Mouse (Mus musculus) MEL (cell line): ENCODE results near the gene Jmjd8. TPM values are rescaled to one million over a fixed set of nuclear protein-coding genes. Genes with fewer than 3 reads are reported as not detected.
A peak's percentile ranks its signal among the peaks of the same experiment; 100 is the strongest.

Experiments used
- DNase-seq: peaks from one replicate; pipeline ENCODE4 v3.0.0; 2011; ENCODE audit warnings: low read depth, low spot score
- H3K27ac ChIP-seq: 2 replicates; pipeline ENCODE4 v1.5.1; 2012; ENCODE audit warnings: low read depth, mild to moderate bottlenecking, control low read depth, low read length, moderate library complexity; ENCODE audit not compliant: control insufficient read depth
- H3K27me3 ChIP-seq, 2 experiments: fragments of 150-350 bp in 1 of 2; sonication (generic) in 1 of 2; 2 replicates each; pipeline ENCODE4 v1.6.1; 2012; ENCODE audit warnings: low read length in 2 of 2, mild to moderate bottlenecking in 2 of 2, improper control_type of control experiment in 1 of 2, moderate library complexity in 1 of 2; ENCODE audit not compliant: insufficient read depth in 2 of 2, control insufficient read depth in 1 of 2
- H3K36me3 ChIP-seq, 2 experiments: 2 replicates each; pipeline ENCODE4 v1.6.1; 2012 to 2014; ENCODE audit warnings: low read length in 2 of 2, improper control_type of control experiment in 1 of 2, inconsistent platforms in 1 of 2, mild to moderate bottlenecking in 1 of 2; ENCODE audit not compliant: insufficient read depth in 2 of 2, control insufficient read depth in 1 of 2
- H3K4me1 ChIP-seq, 2 experiments: fragments of 150-350 bp in 1 of 2; sonication (generic) in 1 of 2; 2 replicates each; pipeline ENCODE4 v1.6.1; 2012; ENCODE audit warnings: low read length in 2 of 2, improper control_type of control experiment in 1 of 2, mild to moderate bottlenecking in 1 of 2; ENCODE audit not compliant: insufficient read depth in 2 of 2, control insufficient read depth in 1 of 2
- H3K4me3 ChIP-seq, 2 experiments: fragments of 150-350 bp in 1 of 2; sonication (generic) in 1 of 2; 2 replicates each; pipeline ENCODE4 v1.5.1; 2012; ENCODE audit warnings: low read depth in 2 of 2, low read length in 2 of 2, mild to moderate bottlenecking in 2 of 2, moderate library complexity in 2 of 2, control low read depth in 1 of 2, improper control_type of control experiment in 1 of 2; ENCODE audit not compliant: control insufficient read depth in 1 of 2, insufficient read depth in 1 of 2
- H3K79me2 ChIP-seq: 2 replicates; pipeline ENCODE4 v1.6.1; 2012; ENCODE audit warnings: mild to moderate bottlenecking, low read length, moderate library complexity; ENCODE audit not compliant: control insufficient read depth, poor library complexity, insufficient read depth
- H3K9ac ChIP-seq: 2 replicates; pipeline ENCODE4 v1.6.1; 2012; ENCODE audit warnings: low read depth, mild to moderate bottlenecking, control low read depth, low read length, moderate library complexity; ENCODE audit not compliant: control insufficient read depth, poor library complexity, severe bottlenecking
- H3K9me3 ChIP-seq: fragments of 150-350 bp; sonication (generic); replicated peaks from 2 replicates; pipeline ENCODE4 v1.6.1; 2012; ENCODE audit warnings: mild to moderate bottlenecking, low read length, improper control_type of control experiment, moderate library complexity; ENCODE audit not compliant: insufficient read depth
- BHLHE40 ChIP-seq: IDR thresholded peaks from 2 replicates; pipeline ENCODE4 v1.6.1; 2012; ENCODE audit warnings: low read depth, mild to moderate bottlenecking, inconsistent platforms, low read length, improper control_type of control experiment, borderline replicate concordance
- CHD1 ChIP-seq: IDR thresholded peaks from 2 replicates; pipeline ENCODE4 v1.6.1; 2012; ENCODE audit warnings: low read depth, mild to moderate bottlenecking, inconsistent platforms, low read length, improper control_type of control experiment
- CHD2 ChIP-seq: IDR thresholded peaks from 2 replicates; pipeline ENCODE4 v1.6.1; 2011; ENCODE audit warnings: low read length, improper control_type of control experiment
- E2F4 ChIP-seq: IDR thresholded peaks from 2 replicates; pipeline ENCODE4 v1.6.1; 2011; ENCODE audit warnings: low read depth, low read length, improper control_type of control experiment, borderline replicate concordance
- ELF1 ChIP-seq: IDR thresholded peaks from 2 replicates; pipeline ENCODE4 v1.6.1; 2014; ENCODE audit warnings: low read depth, mild to moderate bottlenecking, inconsistent platforms, low read length, improper control_type of control experiment, moderate library complexity
- EP300 ChIP-seq, 2 experiments: IDR thresholded peaks; 2 replicates each; pipeline ENCODE4 v1.6.1; 2011; ENCODE audit warnings: improper control_type of control experiment in 2 of 2, low read length in 2 of 2, low read depth in 1 of 2, mild to moderate bottlenecking in 1 of 2
- ETS1 ChIP-seq: IDR thresholded peaks from 2 replicates; pipeline ENCODE4 v1.6.1; 2012; ENCODE audit warnings: low read depth, mild to moderate bottlenecking, inconsistent platforms, low read length, improper control_type of control experiment, moderate library complexity
- GABPA ChIP-seq: IDR thresholded peaks from 2 replicates; pipeline ENCODE4 v1.6.1; 2012; ENCODE audit warnings: low read depth, mild to moderate bottlenecking, inconsistent platforms, low read length, improper control_type of control experiment, moderate library complexity
- GATA1 ChIP-seq: IDR thresholded peaks from 2 replicates; pipeline ENCODE4 v1.6.1; 2011; ENCODE audit warnings: low read depth, low read length, improper control_type of control experiment
- HCFC1 ChIP-seq: IDR thresholded peaks from 2 replicates; pipeline ENCODE4 v1.6.1; 2012; ENCODE audit warnings: low read depth, mild to moderate bottlenecking, inconsistent platforms, low read length, improper control_type of control experiment, moderate library complexity
- KAT2A ChIP-seq: conservative IDR thresholded peaks from 2 replicates; pipeline ENCODE4 v1.6.1; 2012; ENCODE audit warnings: low read depth, low read length, improper control_type of control experiment, inconsistent platforms
- MAFK ChIP-seq: IDR thresholded peaks from 2 replicates; pipeline ENCODE4 v1.6.1; 2011; ENCODE audit warnings: low read depth, mild to moderate bottlenecking, low read length, improper control_type of control experiment, borderline replicate concordance
- MAX ChIP-seq: IDR thresholded peaks from 2 replicates; pipeline ENCODE4 v1.6.1; 2011; ENCODE audit warnings: low read length, improper control_type of control experiment
- MAZ ChIP-seq: IDR thresholded peaks from 2 replicates; pipeline ENCODE4 v1.6.1; 2012; ENCODE audit warnings: low read depth, mild to moderate bottlenecking, inconsistent platforms, low read length, improper control_type of control experiment
- MEF2A ChIP-seq: IDR thresholded peaks from 2 replicates; pipeline ENCODE4 v1.6.1; 2014; ENCODE audit warnings: low read depth, mild to moderate bottlenecking, inconsistent platforms, low read length, improper control_type of control experiment; ENCODE audit not compliant: poor library complexity, insufficient replicate concordance, severe bottlenecking; ENCODE audit errors: extremely low read depth
- MYB ChIP-seq: IDR thresholded peaks from 2 replicates; pipeline ENCODE4 v1.6.1; 2011; ENCODE audit warnings: mild to moderate bottlenecking, low read depth, low read length, improper control_type of control experiment
- POLR2A ChIP-seq, 2 experiments: IDR thresholded peaks; 2 replicates each; pipeline ENCODE4 v1.6.1; 2011 to 2012; ENCODE audit warnings: low read length in 2 of 2, mild to moderate bottlenecking in 2 of 2, control low read depth in 1 of 2, improper control_type of control experiment in 1 of 2, low read depth in 1 of 2, moderate library complexity in 1 of 2; ENCODE audit not compliant: control insufficient read depth in 1 of 2, insufficient read depth in 1 of 2, poor library complexity in 1 of 2
- SIN3A ChIP-seq: IDR thresholded peaks from 2 replicates; pipeline ENCODE4 v1.6.1; 2012; ENCODE audit warnings: low read length, improper control_type of control experiment, inconsistent platforms
- TAL1 ChIP-seq: IDR thresholded peaks from 2 replicates; pipeline ENCODE4 v1.6.1; 2012; ENCODE audit warnings: mild to moderate bottlenecking, inconsistent platforms, low read length, moderate library complexity, mixed read lengths
- TBP ChIP-seq: IDR thresholded peaks from 2 replicates; pipeline ENCODE4 v1.8.0; 2011; ENCODE audit warnings: low read depth, low read length, improper control_type of control experiment
- TCF12 ChIP-seq: IDR thresholded peaks from 2 replicates; pipeline ENCODE4 v1.6.1; 2014; ENCODE audit warnings: low read depth, mild to moderate bottlenecking, inconsistent platforms, low read length, improper control_type of control experiment, moderate library complexity
- USF2 ChIP-seq, 2 experiments: IDR thresholded peaks; 2 replicates each; pipeline ENCODE4 v1.6.1; 2011 to 2012; ENCODE audit warnings: improper control_type of control experiment in 2 of 2, low read length in 2 of 2, borderline replicate concordance in 1 of 2, inconsistent platforms in 1 of 2, low read depth in 1 of 2, mild to moderate bottlenecking in 1 of 2; ENCODE audit not compliant: insufficient read depth in 1 of 2
- ZC3H11A ChIP-seq: IDR thresholded peaks from 2 replicates; pipeline ENCODE4 v1.6.1; 2012; ENCODE audit warnings: low read depth, mild to moderate bottlenecking, inconsistent platforms, low read length, improper control_type of control experiment
- ZMIZ1 ChIP-seq: IDR thresholded peaks from 2 replicates; pipeline ENCODE4 v1.6.1; 2012; ENCODE audit warnings: low read depth, mild to moderate bottlenecking, inconsistent platforms, low read length, improper control_type of control experiment, moderate library complexity
- polyA plus RNA-seq, 2 experiments: library from polyadenylated mRNA; stranded (reverse) in 1 of 2; unstranded in 1 of 2; fragments of >175 nt in 1 of 2; fragments of >200 nt in 1 of 2; gene quantifications; 2 replicates each; pipeline versions ENCODE4 v1.2.1 to v1.2.4; 2012; ENCODE audit warnings: low replicate concordance in 2 of 2, low read depth in 1 of 2; ENCODE audit not compliant: insufficient read length in 2 of 2, insufficient read depth in 1 of 2, missing spikeins in 1 of 2
- total RNA-seq: library from RNA; depleted of rRNA; stranded (reverse); fragments of 300-350 nt; gene quantifications from 2 replicates; pipeline ENCODE4 v1.2.3, GENCODE M21; 2012

The Jmjd8 gene
- total and polyA plus RNA-seq, 3 experiments = 12.9 to 23.9 TPM; not detected in 1

- TF ChIP-seq HCFC1 (peak; percentile 92), E2F4 (peak; percentile 89; the same call in 1 of the 2 replicates), MEF2A (no peak), MAFK (no peak), POLR2A (IDR thresholded peaks at IDR 0.05; ENCODE audit: control insufficient read depth in 1 of 2, insufficient read depth in 1 of 2, low read depth in 1 of 2, low read length in 2 of 2, poor library complexity in 1 of 2) (peak; percentile 70 to 89), TCF12 (0 out of 2 replicates have a peak, but pooled peaks have one; percentile 39)
These were observed 32.4 kb downstream of the Jmjd8 start, which contains the start of gene Wdr90 (continued) for GRCm38 (mm10) chr17:25860832-25861703.

GRCm38 (mm10) chr17:25861704-25862612, 33.3 kb downstream of the Jmjd8 start:
- Histone ChIP-seq H3K36me3 (peaks cover 0 to 13% of the 10 kb centered on the region in 2 experiments; a peak in 2 of 4 replicates), H3K27me3 (no peaks in the 10 kb centered on the region), H3K27ac (peak overlapping the region; percentile 42), H3K4me3 (peak overlapping the region; percentile 60 to 69)
- peak; percentile 46 for DNase-seq
- TF ChIP-seq TBP (no peak), BHLHE40 (no peak), GATA1 (peak; percentile 46; the same call in 1 of the 2 replicates), SIN3A (peak; percentile 23; the same call in 1 of the 2 replicates), CHD1 (no peak), POLR2A (IDR thresholded peaks at IDR 0.05; ENCODE audit: control insufficient read depth in 1 of 2, insufficient read depth in 1 of 2, low read depth in 1 of 2, low read length in 2 of 2, poor library complexity in 1 of 2) (0 out of 4 replicates have a peak, but pooled peaks of 1 of the 2 experiments have one; percentile 13)
- TF ChIP-seq, all 39 proteins: peak for 3
- Histone ChIP-seq H3K9me3 (no peaks in the 10 kb centered on the region), H3K9ac (peak overlapping the region; percentile 76), H3K79me2 (peaks cover 14% of the 10 kb centered on the region), H3K4me1 (peaks cover 0 to 20% of the 10 kb centered on the region in 2 experiments; a peak in 2 of 4 replicates)

GRCm38 (mm10) chr17:25863681-25864080, 35.0 kb downstream of the Jmjd8 start:
- peaks cover 0 to 20% of the 10 kb centered on the region in 2 experiments; a peak in 2 of 4 replicates for H3K4me1 ChIP-seq
- no peak overlapping the region for H3K4me3 ChIP-seq
- no peak overlapping the region for H3K27ac ChIP-seq
- no peak for DNase-seq
- TF ChIP-seq MYB = no peak
- TF ChIP-seq CHD1 = no peak
- TF ChIP-seq ELF1 = no peak
- no peak for TF ChIP-seq KAT2A
- TF ChIP-seq USF2 (IDR thresholded peaks at IDR 0.05; ENCODE audit: borderline replicate concordance in 1 of 2, insufficient read depth in 1 of 2, low read depth in 1 of 2, low read length in 2 of 2) = no peak
- TF ChIP-seq ZMIZ1 = no peak
- TF ChIP-seq TAL1 = no peak
- TF ChIP-seq EP300 (IDR thresholded peaks at IDR 0.05; ENCODE audit: low read depth in 1 of 2, low read length in 2 of 2) = no peak
- TF ChIP-seq ETS1 = no peak
- no peak for TF ChIP-seq MAX
- TF ChIP-seq MEF2A = no peak
- TF ChIP-seq MAZ = no peak
- TF ChIP-seq CHD2 = no peak
- TF ChIP-seq ZC3H11A = no peak
- no peak for TF ChIP-seq GABPA
- TF ChIP-seq, all 39 proteins: peak for 0
- Histone ChIP-seq H3K9ac (no peak overlapping the region), H3K36me3 (peaks cover 0 to 13% of the 10 kb centered on the region in 2 experiments; a peak in 2 of 4 replicates), H3K9me3 (no peaks in the 10 kb centered on the region), H3K79me2 (peaks cover 27% of the 10 kb centered on the region), H3K27me3 (no peaks in the 10 kb centered on the region)
